Mouse (Mus musculus): ENCODE data around the gene B4galt3.
A peak's percentile ranks its signal among the peaks of the same experiment; 100 is the strongest.
"Not testable (repeated sequence)": the region's sequence is repeated elsewhere in the genome, so short reads cannot be mapped to it uniquely, and the experiment has no call there.

The B4galt3 gene

GRCm38 (mm10) chr1:171284491-171284890, 14.4 kb downstream of the B4galt3 start:
- DNase-seq (ENCODE audit: low spot score): no peak

- no peak for DNase-seq (ENCODE audit: low spot score)
Measured at GRCm38 (mm10) chr1:171285096-171285892, 15.2 kb downstream of the B4galt3 start.

- DNase-seq (ENCODE audit: low spot score): no peak
Measured at GRCm38 (mm10) chr1:171286517-171286916, 16.4 kb downstream of the B4galt3 start.

- DNase-seq (ENCODE audit: low spot score): peak; percentile 86
Measured at GRCm38 (mm10) chr1:171287136-171288081, 17.3 kb downstream of the B4galt3 start, which contains the start of gene Usp21. TSS of gene Usp21 (minus strand) at chr1:171287991.

GRCm38 (mm10) chr1:171288328-171288727, 18.2 kb downstream of the B4galt3 start:
- no peak for DNase-seq (ENCODE audit: low spot score)

- no peak for DNase-seq (ENCODE audit: low spot score)
Measured at GRCm38 (mm10) chr1:171293351-171293750, 23.2 kb downstream of the B4galt3 start.

- no peak for DNase-seq (ENCODE audit: low spot score)
Measured at GRCm38 (mm10) chr1:171293906-171294297, 23.8 kb downstream of the B4galt3 start.

GRCm38 (mm10) chr1:171294298-171295062, 24.4 kb downstream of the B4galt3 start, which contains the start of gene Ufc1:
TSS of gene Ufc1 (minus strand) at chr1:171295024.
- DNase-seq (ENCODE audit: low spot score): peak; percentile 82

GRCm38 (mm10) chr1:171295063-171295402, 24.9 kb downstream of the B4galt3 start:
- DNase-seq (ENCODE audit: low spot score): no peak

GRCm38 (mm10) chr1:171298226-171298625, 28.1 kb downstream of the B4galt3 start:
- DNase-seq (ENCODE audit: low spot score): no peak

- DNase-seq (ENCODE audit: low spot score): not testable (repeated sequence)
Measured at GRCm38 (mm10) chr1:171306157-171306556, 36.0 kb downstream of the B4galt3 start.

GRCm38 (mm10) chr1:171309321-171309720, 39.2 kb downstream of the B4galt3 start:
- DNase-seq (ENCODE audit: low spot score): no peak

GRCm38 (mm10) chr1:171319748-171320147, 49.6 kb downstream of the B4galt3 start:
- no peak for DNase-seq (ENCODE audit: low spot score)

GRCm38 (mm10) chr1:171320151-171320550, 50.0 kb downstream of the B4galt3 start:
- DNase-seq (ENCODE audit: low spot score): no peak

- no peak for DNase-seq (ENCODE audit: low spot score)
Measured at GRCm38 (mm10) chr1:171321415-171321814, 51.3 kb downstream of the B4galt3 start.

GRCm38 (mm10) chr1:171322012-171322411, 51.9 kb downstream of the B4galt3 start:
- DNase-seq (ENCODE audit: low spot score): no peak

GRCm38 (mm10) chr1:171325571-171325970, 55.4 kb downstream of the B4galt3 start:
- no peak for DNase-seq (ENCODE audit: low spot score)

Data from ovary, postnatal 10 days (tissue).